Mouse (Mus musculus) cerebellum, postnatal 36 days (tissue): Measurements from ENCODE around the gene Xlr3c.
"Not testable (repeated sequence)": the region's sequence is repeated elsewhere in the genome, so short reads cannot be mapped to it uniquely, and the experiment has no call there.

Experiments
- DNase-seq, 2 experiments: peaks; one replicate each; pipeline ENCODE4 v3.0.0; 2021 to 2022; ENCODE audit warnings: mixed read lengths in 2 of 2

Xlr3c gene

GRCm38 (mm10) chrX:73265270-73265669 is at the start of gene Xlr3c:
Gene Xlr3c, minus strand, starts transcription at chrX:73265390.
- DNase-seq: not testable (repeated sequence)

DNA sequence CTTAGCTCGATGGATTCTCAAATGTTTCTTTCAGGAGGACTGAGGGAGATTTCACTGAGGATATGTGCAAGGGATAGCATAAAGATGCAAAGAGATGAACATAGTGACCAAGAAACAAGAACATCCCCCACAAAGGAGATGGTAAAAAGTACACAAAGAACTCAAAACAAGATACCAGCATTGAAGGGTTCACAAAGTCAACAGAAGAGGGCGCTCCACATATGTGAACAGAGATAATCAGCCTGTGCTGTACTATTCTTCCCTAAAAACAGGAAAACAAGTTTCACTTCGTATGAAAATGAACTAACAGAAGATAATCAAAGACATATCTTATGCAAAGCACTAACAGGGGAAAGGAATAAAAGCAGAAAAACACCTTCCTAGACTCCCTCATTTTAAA is 47.3 kb upstream of the Xlr3c start:
- DNase-seq: peak; percentile 9 to 43

GRCm38 (mm10) chrX:73295745-73296144 is 30.6 kb upstream of the Xlr3c start:
- DNase-seq: not testable (repeated sequence)

- DNase-seq: not testable (repeated sequence)
These were observed 27.7 kb upstream of the Xlr3c start, which contains the start of the genes Xlr5a and Xlr5c for GRCm38 (mm10) chrX:73292876-73293275. Gene Xlr5a, minus strand, starts transcription at chrX:73292976. Gene Xlr5c, minus strand, starts transcription at chrX:73292976.

DNA sequence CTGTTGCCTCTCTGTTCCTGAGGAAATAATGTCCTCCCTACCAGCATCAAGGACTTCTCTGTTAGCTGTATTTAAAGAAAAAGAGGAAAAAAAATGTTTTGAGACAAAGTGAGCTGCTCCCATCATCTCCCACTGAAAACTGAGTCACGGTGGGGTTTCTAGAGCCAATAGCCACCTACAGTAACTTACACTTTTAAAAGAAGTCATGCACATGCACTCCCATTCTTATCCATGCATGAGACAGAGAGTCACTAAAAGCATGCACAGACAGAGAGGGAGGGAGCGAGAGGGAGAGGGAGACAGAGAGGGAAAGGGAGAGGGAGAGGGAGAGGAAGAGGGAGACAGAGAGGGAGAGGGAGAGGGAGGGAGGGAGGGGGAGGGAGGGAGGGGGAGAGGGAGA is 2.8 kb downstream of the Xlr3c start:
- not testable (repeated sequence) for DNase-seq

DNA sequence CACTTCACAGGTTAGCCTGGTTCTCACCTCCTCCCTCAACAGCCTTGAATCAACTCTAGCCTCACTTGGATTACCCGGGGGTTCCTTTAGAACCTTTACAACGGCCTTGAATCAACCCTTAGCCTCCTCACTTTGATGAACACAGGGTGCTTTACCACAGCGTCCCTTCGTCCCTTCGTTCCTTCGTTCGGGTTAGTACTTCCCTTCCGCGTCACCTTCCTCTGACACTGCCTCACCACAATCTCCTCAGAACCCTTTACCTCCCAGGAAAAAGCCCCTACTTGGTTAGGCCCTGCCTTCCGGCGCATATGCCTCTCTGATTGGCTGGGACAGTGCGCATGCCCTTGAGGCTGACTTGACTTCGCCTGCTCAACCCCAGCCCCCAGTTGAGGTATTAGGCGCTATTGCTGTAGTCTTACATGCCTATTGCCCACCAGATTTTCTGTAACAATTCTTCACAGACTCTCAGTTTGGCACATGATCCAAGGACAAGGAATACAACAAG is 22.3 kb downstream of the Xlr3c start, which contains the start of gene Xlr4c:
TSS of gene Xlr4c (minus strand) at position 310 of the 505 bp plus-strand sequence.
- DNase-seq: not testable (repeated sequence)

GRCm38 (mm10) chrX:73229288-73229687 is 35.9 kb downstream of the Xlr3c start:
- no peak for DNase-seq

DNA sequence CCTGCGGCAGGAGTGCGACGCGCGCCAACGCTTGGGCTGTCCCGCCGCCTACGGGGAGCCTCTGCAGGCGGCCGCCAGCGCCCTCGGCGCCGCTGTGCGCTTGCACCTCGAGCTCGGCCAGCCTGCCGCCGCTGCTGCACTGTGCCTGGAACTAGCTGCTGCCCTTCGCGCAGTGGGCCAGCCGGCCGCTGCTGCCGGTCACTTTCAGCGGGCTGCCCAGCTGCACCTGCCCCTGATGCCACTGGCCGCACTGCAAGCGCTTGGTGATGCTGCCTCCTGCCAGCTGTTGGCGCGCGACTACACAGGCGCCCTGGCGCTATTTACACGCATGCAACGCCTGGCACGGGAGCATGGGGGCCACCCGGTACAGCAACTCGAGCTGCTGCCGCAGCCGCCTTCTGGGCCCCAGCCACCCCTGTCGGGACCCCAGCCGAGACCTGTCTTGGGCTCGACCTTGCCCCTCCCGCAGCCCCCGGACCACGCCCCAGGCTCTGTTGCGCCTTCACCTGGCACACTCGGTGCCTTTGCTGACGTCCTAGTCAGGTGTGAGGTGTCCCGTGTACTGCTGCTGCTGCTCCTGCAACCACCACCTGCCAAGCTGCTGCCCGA is 36.5 kb downstream of the Xlr3c start:
- peak; percentile 50 to 53 for DNase-seq

DNA sequence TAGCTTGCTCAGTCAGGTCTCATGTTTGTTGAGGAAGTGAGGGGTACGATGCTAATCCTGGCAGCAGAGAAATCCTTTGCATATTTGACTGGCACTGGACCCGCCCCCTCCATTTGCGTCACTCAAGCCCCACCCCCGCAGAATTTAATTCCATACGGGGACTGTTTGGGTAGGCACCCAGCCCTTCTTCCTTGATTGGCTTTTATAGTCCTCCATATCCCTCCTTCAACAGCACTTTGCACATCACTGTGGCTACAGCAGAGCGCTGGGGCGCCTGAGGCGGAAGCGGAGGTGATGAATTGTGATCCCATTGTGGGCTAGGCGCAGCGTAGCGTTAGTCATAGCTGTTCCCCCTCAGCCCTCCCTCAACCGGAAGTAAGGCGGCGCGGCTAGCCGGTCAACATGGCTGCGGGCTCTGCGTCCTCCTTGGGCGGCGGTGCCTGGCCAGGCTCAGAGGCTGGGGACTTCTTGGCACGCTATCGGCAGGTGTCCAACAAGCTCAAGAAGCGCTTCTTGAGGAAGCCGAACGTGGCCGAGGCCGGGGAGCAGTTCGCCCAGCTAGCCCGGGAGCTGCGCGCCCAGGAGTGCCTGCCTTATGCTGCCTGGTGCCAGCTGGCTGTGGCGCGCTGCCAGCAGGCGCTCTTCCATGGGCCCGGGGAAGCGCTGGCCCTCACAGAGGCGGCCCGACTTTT is 37.1 kb downstream of the Xlr3c start, which contains the start of gene F8a:
TSS of gene F8a (plus strand) at position 378 of the 692 bp plus-strand sequence.
- peak; percentile 74 to 76 for DNase-seq

- no peak for DNase-seq
These were observed 39.8 kb downstream of the Xlr3c start for GRCm38 (mm10) chrX:73225365-73225764.

DNA sequence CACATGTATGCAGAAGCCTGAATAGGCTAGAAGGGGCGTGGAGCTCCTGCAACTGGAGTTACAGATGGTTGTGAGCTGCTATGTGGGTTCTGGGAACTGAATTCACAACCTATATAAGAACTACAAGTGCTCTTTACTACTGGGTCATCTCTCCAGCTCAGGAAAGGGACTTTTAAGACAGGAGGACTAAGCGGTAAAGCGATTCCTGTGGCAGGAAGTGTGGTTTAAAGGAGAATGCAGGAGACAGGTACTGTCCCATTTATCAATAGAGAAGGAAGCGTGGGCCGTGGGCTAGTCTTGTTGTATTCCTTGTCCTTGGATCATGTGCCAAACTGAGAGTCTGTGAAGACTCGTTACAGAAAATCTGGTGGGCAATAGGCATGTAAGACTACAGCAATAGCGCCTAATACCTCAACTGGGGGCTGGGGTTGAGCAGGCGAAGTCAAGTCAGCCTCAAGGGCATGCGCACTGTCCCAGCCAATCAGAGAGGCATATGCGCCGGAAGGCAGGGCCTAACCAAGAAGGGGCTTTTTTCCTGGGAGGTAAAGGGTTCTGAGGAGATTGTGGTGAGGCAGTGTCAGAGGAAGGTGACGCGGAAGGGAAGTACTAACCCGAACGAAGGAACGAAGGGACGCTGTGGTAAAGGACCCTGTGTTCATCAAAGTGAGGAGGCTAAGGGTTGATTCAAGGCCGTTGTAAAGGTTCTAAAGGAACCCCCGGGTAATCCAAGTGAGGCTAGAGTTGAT is 51.2 kb downstream of the Xlr3c start, which contains the start of gene Xlr4b:
TSS of gene Xlr4b (plus strand) at position 515 of the 746 bp plus-strand sequence.
- DNase-seq: not testable (repeated sequence)
